Mouse (Mus musculus) cortical plate, adult 2 months (tissue): ENCODE data around the gene Hps3. TPM values are rescaled to one million over a fixed set of nuclear protein-coding genes. Genes with fewer than 3 reads are reported as not detected.
"Not testable (repeated sequence)": the region's sequence is repeated elsewhere in the genome, so short reads cannot be mapped to it uniquely, and the experiment has no call there.

Source experiments
- H3K27ac ChIP-seq: fragments of 200-500 bp; 2 replicates; pipeline ENCODE4 v1.5.1; 2012; ENCODE audit warnings: low read length, control low read depth, inconsistent platforms; ENCODE audit not compliant: insufficient read depth
- H3K4me1 ChIP-seq: fragments of 200-500 bp; 2 replicates; pipeline ENCODE4 v1.6.1; 2011; ENCODE audit warnings: low read length; ENCODE audit not compliant: control insufficient read depth, insufficient read depth
- H3K4me3 ChIP-seq: fragments of 200-500 bp; 2 replicates; pipeline ENCODE4 v1.5.1; 2011; ENCODE audit warnings: mild to moderate bottlenecking, low read length, control low read depth; ENCODE audit not compliant: insufficient read depth
- CTCF ChIP-seq: fragments of 200-500 bp; IDR thresholded peaks from 2 replicates; pipeline ENCODE4 v1.5.1; 2011; ENCODE audit warnings: mild to moderate bottlenecking, control low read depth, low read length; ENCODE audit not compliant: insufficient read depth; ENCODE audit errors: extremely low read depth
- POLR2A ChIP-seq: fragments of 200-500 bp; IDR thresholded peaks from 2 replicates; pipeline ENCODE4 v1.6.1; 2011; ENCODE audit warnings: mild to moderate bottlenecking, low read length, control low read depth; ENCODE audit not compliant: insufficient read depth; ENCODE audit errors: extremely low read depth
- polyA plus RNA-seq: library from polyadenylated mRNA; depleted of rRNA; stranded (reverse); fragments of >200 nt; gene quantifications from 2 replicates; pipeline ENCODE4 v1.2.3, GENCODE M21; 2012; rRNA removed

Hps3 gene
- polyA plus RNA-seq, 1 experiment: 16.6 TPM

DNA sequence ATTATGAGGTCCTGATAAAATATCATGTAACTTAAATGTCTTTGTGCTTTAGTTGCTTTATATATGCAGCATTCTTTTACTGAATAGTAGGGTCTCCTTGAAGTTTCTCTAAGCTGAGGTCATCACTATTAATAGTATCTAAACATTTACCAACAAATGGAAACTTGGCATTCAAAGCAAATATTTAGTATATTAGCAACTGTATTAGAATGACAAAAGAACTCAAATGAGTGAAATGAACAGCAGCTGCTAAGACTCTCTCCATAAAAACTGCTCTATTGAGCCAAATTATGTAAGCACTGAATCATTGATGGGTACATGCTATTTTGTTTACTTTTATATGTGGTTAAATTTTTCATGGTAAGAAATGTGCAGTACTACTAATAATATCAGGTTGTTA lies 77.1 kb downstream of the Hps3 start:
- H3K4me1 ChIP-seq: no peaks in the 10 kb centered on the region
- H3K27ac ChIP-seq: no peak overlapping the region
- no peak overlapping the region for H3K4me3 ChIP-seq
- TF ChIP-seq CTCF (no peak), POLR2A (no peak)

DNA sequence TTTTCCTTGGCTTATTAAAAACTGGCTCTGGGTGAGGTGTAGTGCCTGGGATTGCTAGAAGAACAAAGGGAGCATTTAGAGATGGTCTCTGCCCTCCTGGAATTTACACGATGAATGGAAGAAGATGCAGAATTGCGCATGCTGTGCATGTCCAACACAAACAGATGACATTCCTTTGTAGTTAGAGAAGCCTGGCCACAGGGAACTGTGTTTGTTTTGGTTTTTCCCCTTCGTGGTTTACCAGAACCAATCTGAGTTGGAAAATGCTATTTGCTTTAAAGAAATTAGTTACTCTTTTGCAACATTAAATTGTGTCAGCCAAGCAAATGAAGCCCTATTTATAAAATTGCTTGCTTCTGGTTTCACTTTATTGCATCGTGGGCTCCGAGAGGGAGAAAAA lies 78.2 kb downstream of the Hps3 start, which contains the start of gene Cp:
Gene Cp (plus strand): TSS at position 170 of the 400 bp plus-strand sequence.
- no peak within 1 kb of the TSS for H3K27ac ChIP-seq
- H3K4me1 ChIP-seq: no peaks in the 10 kb centered on the region
- TF ChIP-seq CTCF (no peak), POLR2A (no peak)
- H3K4me3 ChIP-seq: no peak within 1 kb of the TSS

DNA sequence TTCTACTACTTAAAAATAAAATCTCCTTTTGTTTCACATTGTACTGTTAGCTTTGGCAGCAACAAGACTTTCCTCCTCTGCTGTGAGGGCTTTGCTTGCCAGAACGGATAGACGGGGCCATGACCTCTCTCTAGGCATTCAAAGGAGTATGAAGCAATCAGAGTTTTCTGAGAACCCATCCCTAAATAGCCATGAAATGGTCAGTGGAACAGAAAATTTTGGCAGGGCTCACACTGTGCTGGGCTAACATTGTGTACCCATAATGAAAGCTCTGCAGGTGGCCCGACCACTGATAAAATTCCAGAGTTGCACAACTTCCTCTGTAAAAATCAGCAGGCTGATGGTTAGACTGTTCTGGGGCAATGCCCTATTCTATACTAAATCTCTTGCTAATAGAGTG lies 81.2 kb downstream of the Hps3 start:
- no peak overlapping the region for H3K4me3 ChIP-seq
- H3K27ac ChIP-seq: no peak overlapping the region
- TF ChIP-seq CTCF (no peak), POLR2A (no peak)
- no peaks in the 10 kb centered on the region for H3K4me1 ChIP-seq

- H3K4me1 ChIP-seq: no peaks in the 10 kb centered on the region
- H3K4me3 ChIP-seq: no peak overlapping the region
- H3K27ac ChIP-seq: peak overlapping the region; percentile 94
- no peak for TF ChIP-seq CTCF
- TF ChIP-seq POLR2A: no peak
Measured at GRCm38 (mm10) chr3:19953425-19953824, 81.7 kb downstream of the Hps3 start.

DNA sequence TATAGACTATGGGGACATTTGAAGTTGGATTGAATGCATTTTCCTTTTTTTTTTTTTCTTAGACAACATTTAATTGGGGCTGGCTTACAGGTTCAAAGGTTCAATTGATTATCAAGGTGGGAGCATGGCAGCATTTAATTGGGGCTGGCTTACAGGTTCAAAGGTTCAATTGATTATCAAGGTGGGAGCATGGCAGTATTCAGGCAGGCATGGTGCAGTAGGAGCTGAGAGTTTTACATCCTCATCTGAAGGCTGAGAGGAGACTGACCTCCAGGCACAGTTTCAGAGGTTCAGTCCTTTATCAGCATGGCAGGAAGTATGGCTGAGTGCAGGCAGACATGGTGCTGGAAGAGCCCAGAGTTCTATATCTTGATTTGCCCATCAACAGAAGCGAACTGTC lies 85.7 kb downstream of the Hps3 start:
- not testable (repeated sequence) for H3K27ac ChIP-seq, H3K4me3 ChIP-seq, H3K4me1 ChIP-seq

DNA sequence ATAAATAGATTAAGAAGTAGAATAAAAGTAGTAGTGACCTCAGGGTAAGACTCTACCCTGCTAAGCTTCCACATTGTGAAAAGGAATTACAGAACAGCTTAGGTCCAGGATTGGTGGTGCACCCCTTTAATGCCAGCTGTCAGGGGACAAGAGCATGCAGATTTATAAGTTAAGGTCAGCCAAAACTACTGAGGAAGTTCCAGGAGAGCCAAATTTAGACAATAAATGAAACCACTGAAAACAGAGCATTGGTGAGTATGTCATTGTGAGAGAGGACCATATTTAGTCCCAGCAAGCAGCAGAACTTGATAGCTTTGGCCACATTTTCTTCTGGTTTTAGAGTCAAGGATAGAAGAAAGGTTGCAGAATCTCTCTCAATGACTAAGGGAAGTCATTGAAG lies 86.6 kb downstream of the Hps3 start:
- H3K4me1 ChIP-seq: no peaks in the 10 kb centered on the region
- no peak overlapping the region for H3K27ac ChIP-seq
- TF ChIP-seq CTCF (no peak), POLR2A (no peak)
- H3K4me3 ChIP-seq: no peak overlapping the region

Other genes with a start within 250 kb of the Hps3 start
- gene Cp, start 78.3 kb downstream of the Hps3 start, polyA plus RNA-seq: 7.4 and 7.6 TPM in 2 replicates
- 14.7 and 15.3 TPM in 2 replicates for gene Hltf, start 22.5 kb upstream of the Hps3 start, polyA plus RNA-seq
- gene Gyg, start 120.0 kb upstream of the Hps3 start, polyA plus RNA-seq: 37.0 and 38.3 TPM in 2 replicates
- gene Cpa3, start 206.9 kb upstream of the Hps3 start, polyA plus RNA-seq: 0.10 and 0.19 TPM in 2 replicates
- gene Cpb1, start 240.4 kb upstream of the Hps3 start, polyA plus RNA-seq: 0.04 TPM in 1 of 2 replicates, not detected in the other